Mouse (Mus musculus) olfactory bulb, adult 2 months (tissue): Measurements from ENCODE around the gene Foxc2.

Source experiments
- CTCF ChIP-seq: fragments of 200-500 bp; IDR thresholded peaks from 2 replicates; pipeline ENCODE4 v1.5.1; 2012; ENCODE audit warnings: low read depth, mild to moderate bottlenecking, low read length, moderate library complexity; ENCODE audit not compliant: insufficient read depth
- POLR2A ChIP-seq: fragments of 200-500 bp; IDR thresholded peaks from 2 replicates; pipeline ENCODE4 v1.6.1; 2012; ENCODE audit warnings: mild to moderate bottlenecking, low read depth, low read length, moderate library complexity; ENCODE audit not compliant: insufficient read depth

- no peak for TF ChIP-seq POLR2A
- TF ChIP-seq CTCF, result no peak
Measured at GRCm38 (mm10) chr8:121168033-121168432, 52.1 kb downstream of the Foxc2 start.
